Mouse (Mus musculus) MEL (cell line): ENCODE data around the gene Gsta3. TPM values are rescaled to one million over a fixed set of nuclear protein-coding genes. Genes with fewer than 3 reads are reported as not detected.
"Not testable (repeated sequence)": the region's sequence is repeated elsewhere in the genome, so short reads cannot be mapped to it uniquely, and the experiment has no call there.

Source experiments
- DNase-seq: peaks from one replicate; pipeline ENCODE4 v3.0.0; 2011; ENCODE audit warnings: low read depth, low spot score
- H3K27ac ChIP-seq: 2 replicates; pipeline ENCODE4 v1.5.1; 2012; ENCODE audit warnings: low read depth, mild to moderate bottlenecking, control low read depth, low read length, moderate library complexity; ENCODE audit not compliant: control insufficient read depth
- H3K27me3 ChIP-seq, 2 experiments: fragments of 150-350 bp in 1 of 2; sonication (generic) in 1 of 2; 2 replicates each; pipeline ENCODE4 v1.6.1; 2012; ENCODE audit warnings: low read length in 2 of 2, mild to moderate bottlenecking in 2 of 2, improper control_type of control experiment in 1 of 2, moderate library complexity in 1 of 2; ENCODE audit not compliant: insufficient read depth in 2 of 2, control insufficient read depth in 1 of 2
- H3K36me3 ChIP-seq, 2 experiments: 2 replicates each; pipeline ENCODE4 v1.6.1; 2012 to 2014; ENCODE audit warnings: low read length in 2 of 2, improper control_type of control experiment in 1 of 2, inconsistent platforms in 1 of 2, mild to moderate bottlenecking in 1 of 2; ENCODE audit not compliant: insufficient read depth in 2 of 2, control insufficient read depth in 1 of 2
- H3K4me1 ChIP-seq, 2 experiments: fragments of 150-350 bp in 1 of 2; sonication (generic) in 1 of 2; 2 replicates each; pipeline ENCODE4 v1.6.1; 2012; ENCODE audit warnings: low read length in 2 of 2, improper control_type of control experiment in 1 of 2, mild to moderate bottlenecking in 1 of 2; ENCODE audit not compliant: insufficient read depth in 2 of 2, control insufficient read depth in 1 of 2
- H3K4me3 ChIP-seq, 2 experiments: fragments of 150-350 bp in 1 of 2; sonication (generic) in 1 of 2; 2 replicates each; pipeline ENCODE4 v1.5.1; 2012; ENCODE audit warnings: low read depth in 2 of 2, low read length in 2 of 2, mild to moderate bottlenecking in 2 of 2, moderate library complexity in 2 of 2, control low read depth in 1 of 2, improper control_type of control experiment in 1 of 2; ENCODE audit not compliant: control insufficient read depth in 1 of 2, insufficient read depth in 1 of 2
- H3K79me2 ChIP-seq: 2 replicates; pipeline ENCODE4 v1.6.1; 2012; ENCODE audit warnings: mild to moderate bottlenecking, low read length, moderate library complexity; ENCODE audit not compliant: control insufficient read depth, poor library complexity, insufficient read depth
- H3K9ac ChIP-seq: 2 replicates; pipeline ENCODE4 v1.6.1; 2012; ENCODE audit warnings: low read depth, mild to moderate bottlenecking, control low read depth, low read length, moderate library complexity; ENCODE audit not compliant: control insufficient read depth, poor library complexity, severe bottlenecking
- H3K9me3 ChIP-seq: fragments of 150-350 bp; sonication (generic); replicated peaks from 2 replicates; pipeline ENCODE4 v1.6.1; 2012; ENCODE audit warnings: mild to moderate bottlenecking, low read length, improper control_type of control experiment, moderate library complexity; ENCODE audit not compliant: insufficient read depth
- CHD1 ChIP-seq: IDR thresholded peaks from 2 replicates; pipeline ENCODE4 v1.6.1; 2012; ENCODE audit warnings: low read depth, mild to moderate bottlenecking, inconsistent platforms, low read length, improper control_type of control experiment
- E2F4 ChIP-seq: IDR thresholded peaks from 2 replicates; pipeline ENCODE4 v1.6.1; 2011; ENCODE audit warnings: low read depth, low read length, improper control_type of control experiment, borderline replicate concordance
- EP300 ChIP-seq, 2 experiments: IDR thresholded peaks; 2 replicates each; pipeline ENCODE4 v1.6.1; 2011; ENCODE audit warnings: improper control_type of control experiment in 2 of 2, low read length in 2 of 2, low read depth in 1 of 2, mild to moderate bottlenecking in 1 of 2
- ETS1 ChIP-seq: IDR thresholded peaks from 2 replicates; pipeline ENCODE4 v1.6.1; 2012; ENCODE audit warnings: low read depth, mild to moderate bottlenecking, inconsistent platforms, low read length, improper control_type of control experiment, moderate library complexity
- GATA1 ChIP-seq: IDR thresholded peaks from 2 replicates; pipeline ENCODE4 v1.6.1; 2011; ENCODE audit warnings: low read depth, low read length, improper control_type of control experiment
- HCFC1 ChIP-seq: IDR thresholded peaks from 2 replicates; pipeline ENCODE4 v1.6.1; 2012; ENCODE audit warnings: low read depth, mild to moderate bottlenecking, inconsistent platforms, low read length, improper control_type of control experiment, moderate library complexity
- JUND ChIP-seq: IDR thresholded peaks from 2 replicates; pipeline ENCODE4 v1.6.1; 2011; ENCODE audit warnings: low read depth, mild to moderate bottlenecking, improper control_type of control experiment, low read length
- KAT2A ChIP-seq: conservative IDR thresholded peaks from 2 replicates; pipeline ENCODE4 v1.6.1; 2012; ENCODE audit warnings: low read depth, low read length, improper control_type of control experiment, inconsistent platforms
- MAFK ChIP-seq: IDR thresholded peaks from 2 replicates; pipeline ENCODE4 v1.6.1; 2011; ENCODE audit warnings: low read depth, mild to moderate bottlenecking, low read length, improper control_type of control experiment, borderline replicate concordance
- MAX ChIP-seq: IDR thresholded peaks from 2 replicates; pipeline ENCODE4 v1.6.1; 2011; ENCODE audit warnings: low read length, improper control_type of control experiment
- MEF2A ChIP-seq: IDR thresholded peaks from 2 replicates; pipeline ENCODE4 v1.6.1; 2014; ENCODE audit warnings: low read depth, mild to moderate bottlenecking, inconsistent platforms, low read length, improper control_type of control experiment; ENCODE audit not compliant: poor library complexity, insufficient replicate concordance, severe bottlenecking; ENCODE audit errors: extremely low read depth
- MXI1 ChIP-seq: IDR thresholded peaks from 2 replicates; pipeline ENCODE4 v1.6.1; 2011; ENCODE audit warnings: mild to moderate bottlenecking, low read depth, low read length, improper control_type of control experiment
- MYC ChIP-seq: IDR thresholded peaks from 2 replicates; pipeline ENCODE4 v1.6.1; 2011; ENCODE audit warnings: low read depth, mild to moderate bottlenecking, low read length, improper control_type of control experiment, moderate library complexity
- NELFE ChIP-seq: IDR thresholded peaks from 2 replicates; pipeline ENCODE4 v1.6.1; 2011; ENCODE audit warnings: low read depth, low read length, improper control_type of control experiment
- NRF1 ChIP-seq: IDR thresholded peaks from 2 replicates; pipeline ENCODE4 v1.6.1; 2014; ENCODE audit warnings: low read depth, mild to moderate bottlenecking, inconsistent platforms, low read length, improper control_type of control experiment, moderate library complexity; ENCODE audit not compliant: poor library complexity, insufficient read depth, severe bottlenecking
- POLR2A ChIP-seq, 2 experiments: IDR thresholded peaks; 2 replicates each; pipeline ENCODE4 v1.6.1; 2011 to 2012; ENCODE audit warnings: low read length in 2 of 2, mild to moderate bottlenecking in 2 of 2, control low read depth in 1 of 2, improper control_type of control experiment in 1 of 2, low read depth in 1 of 2, moderate library complexity in 1 of 2; ENCODE audit not compliant: control insufficient read depth in 1 of 2, insufficient read depth in 1 of 2, poor library complexity in 1 of 2
- RAD21 ChIP-seq: IDR thresholded peaks from 2 replicates; pipeline ENCODE4 v1.6.1; 2011; ENCODE audit warnings: mild to moderate bottlenecking, low read depth, low read length, improper control_type of control experiment
- SIN3A ChIP-seq: IDR thresholded peaks from 2 replicates; pipeline ENCODE4 v1.6.1; 2012; ENCODE audit warnings: low read length, improper control_type of control experiment, inconsistent platforms
- SMC3 ChIP-seq: IDR thresholded peaks from 2 replicates; pipeline ENCODE4 v1.6.1; 2011; ENCODE audit warnings: low read depth, low read length, improper control_type of control experiment
- TAL1 ChIP-seq: IDR thresholded peaks from 2 replicates; pipeline ENCODE4 v1.6.1; 2012; ENCODE audit warnings: mild to moderate bottlenecking, inconsistent platforms, low read length, moderate library complexity, mixed read lengths
- TCF12 ChIP-seq: IDR thresholded peaks from 2 replicates; pipeline ENCODE4 v1.6.1; 2014; ENCODE audit warnings: low read depth, mild to moderate bottlenecking, inconsistent platforms, low read length, improper control_type of control experiment, moderate library complexity
- UBTF ChIP-seq: IDR thresholded peaks from 2 replicates; pipeline ENCODE4 v1.6.1; 2012; ENCODE audit warnings: low read depth, mild to moderate bottlenecking, inconsistent platforms, low read length, improper control_type of control experiment, moderate library complexity, borderline replicate concordance; ENCODE audit not compliant: insufficient read depth
- USF1 ChIP-seq: IDR thresholded peaks from 2 replicates; pipeline ENCODE4 v1.6.1; 2014; ENCODE audit warnings: low read depth, mild to moderate bottlenecking, inconsistent platforms, low read length, improper control_type of control experiment, moderate library complexity
- USF2 ChIP-seq, 2 experiments: IDR thresholded peaks; 2 replicates each; pipeline ENCODE4 v1.6.1; 2011 to 2012; ENCODE audit warnings: improper control_type of control experiment in 2 of 2, low read length in 2 of 2, borderline replicate concordance in 1 of 2, inconsistent platforms in 1 of 2, low read depth in 1 of 2, mild to moderate bottlenecking in 1 of 2; ENCODE audit not compliant: insufficient read depth in 1 of 2
- ZMIZ1 ChIP-seq: IDR thresholded peaks from 2 replicates; pipeline ENCODE4 v1.6.1; 2012; ENCODE audit warnings: low read depth, mild to moderate bottlenecking, inconsistent platforms, low read length, improper control_type of control experiment, moderate library complexity
- polyA plus RNA-seq, 2 experiments: library from polyadenylated mRNA; stranded (reverse) in 1 of 2; unstranded in 1 of 2; fragments of >175 nt in 1 of 2; fragments of >200 nt in 1 of 2; gene quantifications; 2 replicates each; pipeline versions ENCODE4 v1.2.1 to v1.2.4; 2012; ENCODE audit warnings: low replicate concordance in 2 of 2, low read depth in 1 of 2; ENCODE audit not compliant: insufficient read length in 2 of 2, insufficient read depth in 1 of 2, missing spikeins in 1 of 2
- total RNA-seq: library from RNA; depleted of rRNA; stranded (reverse); fragments of 300-350 nt; gene quantifications from 2 replicates; pipeline ENCODE4 v1.2.3, GENCODE M21; 2012

Gene Gsta3
- total and polyA plus RNA-seq, 3 experiments: 2.2 to 3.4 TPM; not detected in 1

- Histone ChIP-seq H3K9me3 (no peaks in the 10 kb centered on the region), H3K4me1 (no peaks in the 10 kb centered on the region), H3K27ac (no peak overlapping the region), H3K79me2 (no peaks in the 10 kb centered on the region), H3K27me3 (no peaks in the 10 kb centered on the region)
- no peak for DNase-seq
- no peak for TF ChIP-seq SIN3A
- no peak for TF ChIP-seq NELFE
- TF ChIP-seq POLR2A (IDR thresholded peaks at IDR 0.05; ENCODE audit: control insufficient read depth in 1 of 2, insufficient read depth in 1 of 2, low read depth in 1 of 2, low read length in 2 of 2, poor library complexity in 1 of 2): no peak
- no peak for TF ChIP-seq ETS1
- TF ChIP-seq UBTF: no peak
- no peak for TF ChIP-seq MEF2A
- TF ChIP-seq E2F4: no peak
- TF ChIP-seq EP300 (IDR thresholded peaks at IDR 0.05; ENCODE audit: low read depth in 1 of 2, low read length in 2 of 2): no peak
- no peak for TF ChIP-seq TCF12
- TF ChIP-seq MAFK: no peak
- no peak for TF ChIP-seq HCFC1
- no peak for TF ChIP-seq KAT2A
- TF ChIP-seq JUND: no peak
- TF ChIP-seq, all 39 proteins: peak for 0
- Histone ChIP-seq H3K9ac (no peak overlapping the region), H3K36me3 (no peaks in the 10 kb centered on the region), H3K4me3 (no peak overlapping the region)
Observed at GRCm38 (mm10) chr1:21256391-21256790, 16.0 kb downstream of the Gsta3 start.

DNA sequence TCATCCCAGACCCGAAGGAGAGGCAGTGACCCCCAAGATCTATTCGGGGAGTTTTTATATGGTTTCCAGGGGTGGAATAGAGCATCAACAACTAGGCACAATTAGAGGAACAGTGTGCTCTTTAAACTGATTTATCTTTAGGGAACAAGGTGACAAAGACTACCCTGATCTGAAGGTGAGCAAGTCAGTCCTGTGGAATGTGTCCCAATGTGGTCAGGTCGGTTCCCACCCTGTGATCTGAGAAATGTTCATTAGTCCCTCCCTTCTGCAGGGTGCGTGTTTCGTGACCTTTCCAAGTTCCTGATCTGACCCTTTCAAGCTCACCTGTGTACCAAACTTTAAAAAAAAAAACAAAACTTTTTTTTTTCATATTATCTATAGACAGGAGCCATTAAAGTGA, 16.5 kb downstream of the Gsta3 start:
- Histone ChIP-seq H3K79me2 (no peaks in the 10 kb centered on the region), H3K9ac (no peak overlapping the region), H3K27me3 (no peaks in the 10 kb centered on the region), H3K27ac (no peak overlapping the region), H3K36me3 (no peaks in the 10 kb centered on the region), H3K4me1 (no peaks in the 10 kb centered on the region), H3K9me3 (no peaks in the 10 kb centered on the region), H3K4me3 (no peak overlapping the region)
- no peak for TF ChIP-seq MYC
- TF ChIP-seq TAL1: no peak
- no peak for TF ChIP-seq JUND
- TF ChIP-seq MAX: no peak
- no peak for TF ChIP-seq KAT2A
- TF ChIP-seq GATA1: no peak
- no peak for TF ChIP-seq USF2 (IDR thresholded peaks at IDR 0.05; ENCODE audit: borderline replicate concordance in 1 of 2, insufficient read depth in 1 of 2, low read depth in 1 of 2, low read length in 2 of 2)
- no peak for TF ChIP-seq USF1
- no peak for TF ChIP-seq SIN3A
- TF ChIP-seq HCFC1: no peak
- TF ChIP-seq ZMIZ1: no peak
- no peak for TF ChIP-seq E2F4
- no peak for TF ChIP-seq NRF1
- no peak for TF ChIP-seq POLR2A (IDR thresholded peaks at IDR 0.05; ENCODE audit: control insufficient read depth in 1 of 2, insufficient read depth in 1 of 2, low read depth in 1 of 2, low read length in 2 of 2, poor library complexity in 1 of 2)
- TF ChIP-seq CHD1: no peak
- no peak for TF ChIP-seq MXI1
- no peak for TF ChIP-seq SMC3
- TF ChIP-seq RAD21: no peak
- no peak for DNase-seq

GRCm38 (mm10) chr1:21259981-21260380, 19.6 kb downstream of the Gsta3 start:
- not testable (repeated sequence) for H3K4me3 ChIP-seq, DNase-seq, H3K9ac ChIP-seq, H3K79me2 ChIP-seq, H3K9me3 ChIP-seq, H3K36me3 ChIP-seq, H3K4me1 ChIP-seq, H3K27me3 ChIP-seq, H3K27ac ChIP-seq
